Mouse (Mus musculus) effector memory CD4-positive, alpha-beta T cell, adult 5 months (primary cell): Measurements from ENCODE around the gene Calr4. TPM values are rescaled to one million over a fixed set of nuclear protein-coding genes. Genes with fewer than 3 reads are reported as not detected.

ENCODE experiments used
- polyA plus RNA-seq: library from polyadenylated mRNA; unstranded; fragments of 100-300 nt; shearing (Covaris generic); gene quantifications from one replicate; pipeline ENCODE4 v1.2.1, GENCODE M21; 2017

Gene Calr4
- polyA plus RNA-seq, result not detected

GRCm38 (mm10) chr4:109234185-109234584 lies at the start of gene Calr4:
Gene Calr4, plus strand, starts transcription at chr4:109234485.

GRCm38 (mm10) chr4:109201582-109202424 lies 32.5 kb upstream of the Calr4 start, which contains the start of gene Osbpl9:
Gene Osbpl9, minus strand, starts transcription at chr4:109202272.

GRCm38 (mm10) chr4:109279689-109280458 lies 45.6 kb downstream of the Calr4 start, which contains the start of gene Eps15:
Gene Eps15, plus strand, starts transcription at chr4:109280268.

Other genes with a start within 250 kb of the Calr4 start
- 80.4 TPM for gene Nrd1, start 233.8 kb upstream of the Calr4 start, polyA plus RNA-seq
- gene Osbpl9, start 32.2 kb upstream of the Calr4 start, polyA plus RNA-seq, result 149 TPM
- gene Eps15, start 45.8 kb downstream of the Calr4 start, polyA plus RNA-seq, result 114 TPM
- not detected for gene Ttc39a, start 172.1 kb downstream of the Calr4 start, polyA plus RNA-seq